Mouse (Mus musculus) olfactory bulb, adult 2 months (tissue): ENCODE measurements around the gene Golga2.

ENCODE experiments used
- CTCF ChIP-seq: fragments of 200-500 bp; IDR thresholded peaks from 2 replicates; pipeline ENCODE4 v1.5.1; 2012; ENCODE audit warnings: low read depth, mild to moderate bottlenecking, low read length, moderate library complexity; ENCODE audit not compliant: insufficient read depth
- POLR2A ChIP-seq: fragments of 200-500 bp; IDR thresholded peaks from 2 replicates; pipeline ENCODE4 v1.6.1; 2012; ENCODE audit warnings: mild to moderate bottlenecking, low read depth, low read length, moderate library complexity; ENCODE audit not compliant: insufficient read depth

DNA sequence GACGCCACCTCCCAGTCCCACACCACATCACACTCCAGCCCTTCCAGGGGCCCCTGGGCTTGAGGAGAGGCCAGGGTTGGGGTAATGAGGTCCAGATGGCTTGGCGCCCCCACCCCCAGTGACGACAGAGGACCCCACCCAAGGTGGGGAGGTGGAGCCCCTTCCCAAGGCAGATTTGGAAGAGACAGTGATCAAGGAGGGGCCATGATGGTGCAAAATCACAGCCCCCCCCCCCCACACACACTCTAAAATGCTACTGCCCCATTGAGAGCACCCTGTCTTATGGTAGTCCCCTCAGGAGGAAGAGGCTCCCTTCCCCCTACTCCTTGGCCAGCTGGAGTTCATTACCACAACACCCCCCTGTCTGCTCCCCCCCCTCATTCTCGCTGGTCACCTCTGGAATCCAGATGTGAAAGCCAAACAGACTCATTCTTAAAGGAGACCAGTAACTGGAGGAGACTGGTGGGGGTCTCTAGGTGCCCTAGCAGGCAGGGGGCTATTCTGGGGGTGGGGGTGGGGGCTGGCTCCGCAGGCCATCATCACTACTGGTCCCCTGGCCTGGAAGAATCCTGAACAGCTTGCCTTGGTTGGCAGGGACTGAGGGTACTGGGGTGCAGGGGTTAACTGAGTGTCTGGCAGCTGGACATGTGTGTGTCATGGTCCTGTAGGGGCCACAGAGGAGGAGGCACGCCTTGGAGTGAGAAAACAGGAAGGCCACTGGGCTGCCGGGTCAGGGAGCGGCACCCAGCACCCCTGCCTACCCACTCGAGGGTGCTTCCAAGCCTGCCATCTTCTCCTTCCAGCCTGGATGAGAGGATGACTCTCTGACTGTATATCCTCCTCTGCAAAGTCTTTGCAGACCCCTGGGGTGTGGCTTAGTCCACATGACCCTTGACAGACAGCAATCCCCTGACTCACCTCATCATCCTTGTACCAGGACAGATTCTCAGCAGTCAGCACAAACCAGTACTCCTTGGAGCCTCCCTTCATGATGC, 32.7 kb downstream of the Golga2 start:
- TF ChIP-seq CTCF (no peak), POLR2A (no peak)
